Mouse (Mus musculus): Measurements from ENCODE around the gene Hsd17b2. TPM values are rescaled to one million over a fixed set of nuclear protein-coding genes. Genes with fewer than 3 reads are reported as not detected.

The Hsd17b2 gene
- polyA plus RNA-seq, 1 experiment from 2014 or later: 5.0 TPM

GRCm38 (mm10) chr8:117676460-117676859 lies 25.2 kb upstream of the Hsd17b2 start:
- Histone ChIP-seq H3K4me2 (replicated peaks; ENCODE audit: low read depth, low read length) (no peak overlapping the region), H3K4me1 (ENCODE audit: insufficient read depth, low read length) (no peaks in the 10 kb centered on the region), H3K36me3 (ENCODE audit: insufficient read depth, low read length) (no peaks in the 10 kb centered on the region), H3K27me3 (ENCODE audit: insufficient read depth, low read length) (no peaks in the 10 kb centered on the region), H3K9ac (replicated peaks; ENCODE audit: low read length) (no peak overlapping the region), H3K27ac (ENCODE audit: low read length) (no peak overlapping the region), H3K4me3 (ENCODE audit: low read length) (no peak overlapping the region), H3K9me3 (ENCODE audit: low read length) (no peaks in the 10 kb centered on the region)
- ATAC-seq (ENCODE audit: low FRiP score, low TSS enrichment): no peak
- WGBS: 71% methylated on average over 9 of the region's 9 CpGs

DNA sequence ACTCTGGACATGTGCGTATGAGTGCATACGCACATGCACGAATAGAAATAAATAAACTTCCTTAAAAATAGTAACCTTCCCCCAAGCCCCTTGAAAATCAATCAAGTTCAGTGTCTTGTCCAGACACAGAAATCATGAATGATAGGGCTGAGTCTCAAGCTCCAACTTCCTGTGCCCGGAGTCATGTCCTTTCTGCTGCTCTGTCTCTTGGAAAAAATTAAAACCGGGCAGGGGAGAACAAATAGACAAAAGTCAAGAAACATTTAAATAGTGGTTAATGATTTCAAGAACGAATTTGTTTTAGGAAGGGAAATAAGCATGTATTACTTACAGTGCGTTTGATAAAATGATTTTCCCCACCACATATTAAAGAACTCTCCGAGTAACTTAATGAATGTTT lies 24.7 kb upstream of the Hsd17b2 start:
- Histone ChIP-seq H3K4me3 (ENCODE audit: low read length) (no peak overlapping the region), H3K9ac (replicated peaks; ENCODE audit: low read length) (no peak overlapping the region), H3K36me3 (ENCODE audit: insufficient read depth, low read length) (no peaks in the 10 kb centered on the region), H3K27ac (ENCODE audit: low read length) (no peak overlapping the region), H3K27me3 (ENCODE audit: insufficient read depth, low read length) (no peaks in the 10 kb centered on the region), H3K4me2 (replicated peaks; ENCODE audit: low read depth, low read length) (no peak overlapping the region), H3K9me3 (ENCODE audit: low read length) (no peaks in the 10 kb centered on the region), H3K4me1 (ENCODE audit: insufficient read depth, low read length) (no peaks in the 10 kb centered on the region)
- WGBS: 65% methylated on average over 8 of the region's 8 CpGs
- no peak for ATAC-seq (ENCODE audit: low FRiP score, low TSS enrichment)

DNA sequence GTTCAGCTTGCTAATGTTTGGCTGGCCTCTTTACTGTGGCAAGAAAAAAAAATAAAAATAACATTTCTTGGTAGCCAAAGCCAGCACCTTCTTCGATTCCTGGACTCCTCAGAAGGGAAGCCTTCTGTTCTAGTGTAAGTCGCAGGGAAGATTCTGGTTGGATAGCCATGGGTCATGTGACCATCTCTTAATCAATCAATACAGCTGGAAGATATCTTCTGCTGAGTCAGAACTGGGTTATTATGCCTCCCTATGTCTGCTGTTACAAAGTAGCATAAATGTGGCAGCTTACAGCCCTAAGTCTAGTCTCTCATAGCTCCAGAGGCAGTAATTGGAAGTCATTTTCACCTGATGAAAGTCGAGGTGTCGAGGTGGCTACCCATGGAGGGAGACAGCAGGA lies 23.1 kb upstream of the Hsd17b2 start:
- no peaks in the 10 kb centered on the region for H3K4me1 ChIP-seq (ENCODE audit: insufficient read depth, low read length)
- H3K36me3 ChIP-seq (ENCODE audit: insufficient read depth, low read length): no peaks in the 10 kb centered on the region
- H3K4me3 ChIP-seq (ENCODE audit: low read length): no peak overlapping the region
- no peaks in the 10 kb centered on the region for H3K27me3 ChIP-seq (ENCODE audit: insufficient read depth, low read length)
- no peak for ATAC-seq (ENCODE audit: low FRiP score, low TSS enrichment)
- H3K4me2 ChIP-seq (replicated peaks; ENCODE audit: low read depth, low read length): no peak overlapping the region
- no peaks in the 10 kb centered on the region for H3K9me3 ChIP-seq (ENCODE audit: low read length)
- H3K9ac ChIP-seq (replicated peaks; ENCODE audit: low read length): no peak overlapping the region
- no peak overlapping the region for H3K27ac ChIP-seq (ENCODE audit: low read length)
- WGBS: 78% methylated on average over 4 of the region's 4 CpGs

GRCm38 (mm10) chr8:117683925-117684472 lies 17.7 kb upstream of the Hsd17b2 start:
- no peaks in the 10 kb centered on the region for H3K9me3 ChIP-seq (ENCODE audit: low read length)
- no peaks in the 10 kb centered on the region for H3K36me3 ChIP-seq (ENCODE audit: insufficient read depth, low read length)
- no peak for ATAC-seq (ENCODE audit: low FRiP score, low TSS enrichment)
- no peak overlapping the region for H3K9ac ChIP-seq (replicated peaks; ENCODE audit: low read length)
- H3K4me2 ChIP-seq (replicated peaks; ENCODE audit: low read depth, low read length): peak overlapping the region; percentile 29; the same call in 1 of the 2 replicates
- H3K27ac ChIP-seq (ENCODE audit: low read length): no peak overlapping the region
- no peak overlapping the region for H3K4me3 ChIP-seq (ENCODE audit: low read length)
- no peaks in the 10 kb centered on the region for H3K27me3 ChIP-seq (ENCODE audit: insufficient read depth, low read length)
- peaks cover 6% of the 10 kb centered on the region; the same call in 1 of the 2 replicates for H3K4me1 ChIP-seq (ENCODE audit: insufficient read depth, low read length)
- WGBS: 34% methylated on average over 10 of the region's 10 CpGs

GRCm38 (mm10) chr8:117684504-117684903 lies 17.2 kb upstream of the Hsd17b2 start:
- Histone ChIP-seq H3K9ac (replicated peaks; ENCODE audit: low read length) (no peak overlapping the region), H3K36me3 (ENCODE audit: insufficient read depth, low read length) (no peaks in the 10 kb centered on the region), H3K4me1 (ENCODE audit: insufficient read depth, low read length) (peaks cover 6% of the 10 kb centered on the region; the same call in 1 of the 2 replicates), H3K9me3 (ENCODE audit: low read length) (no peaks in the 10 kb centered on the region), H3K4me3 (ENCODE audit: low read length) (no peak overlapping the region), H3K27ac (ENCODE audit: low read length) (no peak overlapping the region), H3K4me2 (replicated peaks; ENCODE audit: low read depth, low read length) (peak overlapping the region; percentile 29; the same call in 1 of the 2 replicates), H3K27me3 (ENCODE audit: insufficient read depth, low read length) (no peaks in the 10 kb centered on the region)
- WGBS: 10% methylated on average over 11 of the region's 11 CpGs
- ATAC-seq (ENCODE audit: low FRiP score, low TSS enrichment): no peak

DNA sequence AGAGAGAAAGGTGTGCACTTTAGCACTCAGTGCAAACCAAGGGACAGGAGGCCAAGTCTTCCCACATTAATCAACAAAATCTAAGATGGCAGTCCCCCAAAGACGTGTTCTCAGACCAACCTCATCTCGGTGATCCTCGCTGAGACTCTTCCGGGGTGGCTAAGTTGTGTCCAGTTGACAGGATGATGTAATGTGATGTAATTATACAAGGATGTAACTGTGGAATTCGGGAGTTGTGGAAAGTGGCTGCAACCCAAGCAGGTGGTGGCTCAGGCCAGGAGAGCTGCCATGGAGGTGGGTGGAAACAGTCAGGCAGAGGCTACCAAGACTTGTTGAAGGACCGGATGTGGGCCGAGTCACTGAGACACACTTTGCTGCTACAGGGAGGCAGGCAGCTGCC lies 13.8 kb upstream of the Hsd17b2 start:
- Histone ChIP-seq H3K27ac (ENCODE audit: low read length) (no peak overlapping the region), H3K4me1 (ENCODE audit: insufficient read depth, low read length) (peaks cover 6% of the 10 kb centered on the region; the same call in 1 of the 2 replicates), H3K9ac (replicated peaks; ENCODE audit: low read length) (no peak overlapping the region), H3K36me3 (ENCODE audit: insufficient read depth, low read length) (no peaks in the 10 kb centered on the region), H3K4me3 (ENCODE audit: low read length) (no peak overlapping the region), H3K4me2 (replicated peaks; ENCODE audit: low read depth, low read length) (no peak overlapping the region), H3K9me3 (ENCODE audit: low read length) (no peaks in the 10 kb centered on the region), H3K27me3 (ENCODE audit: insufficient read depth, low read length) (no peaks in the 10 kb centered on the region)
- ATAC-seq (ENCODE audit: low FRiP score, low TSS enrichment): no peak
- WGBS: 75% methylated on average over 7 of the region's 7 CpGs

DNA sequence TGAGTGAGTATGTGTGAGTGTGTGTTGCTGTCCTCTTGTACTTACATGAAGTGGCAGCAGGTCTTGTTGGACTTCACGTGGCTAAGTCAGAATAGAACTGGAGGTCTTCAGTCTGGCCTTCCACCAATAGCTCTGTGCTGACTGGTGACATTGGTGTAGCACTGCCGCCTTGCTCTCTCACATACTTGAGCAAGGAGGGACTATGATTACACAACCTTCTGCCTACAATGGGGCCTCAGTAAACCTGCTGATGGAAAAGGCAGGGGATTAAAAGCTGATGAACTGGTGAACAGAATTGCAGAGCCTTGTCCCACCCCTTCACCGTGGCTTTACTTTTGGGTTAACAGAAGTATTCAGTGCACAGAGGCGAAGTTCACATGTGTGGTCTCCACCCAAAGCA lies 9.6 kb upstream of the Hsd17b2 start:
- H3K9ac ChIP-seq (replicated peaks; ENCODE audit: low read length): no peak overlapping the region
- no peaks in the 10 kb centered on the region; the same call in 1 of the 2 replicates for H3K9me3 ChIP-seq (ENCODE audit: low read length)
- H3K4me3 ChIP-seq (ENCODE audit: low read length): no peak overlapping the region
- 81% methylated on average over 4 of the region's 4 CpGs for WGBS
- no peaks in the 10 kb centered on the region for H3K4me1 ChIP-seq (ENCODE audit: insufficient read depth, low read length)
- H3K36me3 ChIP-seq (ENCODE audit: insufficient read depth, low read length): no peaks in the 10 kb centered on the region
- H3K27me3 ChIP-seq (ENCODE audit: insufficient read depth, low read length): no peaks in the 10 kb centered on the region
- no peak for ATAC-seq (ENCODE audit: low FRiP score, low TSS enrichment)
- no peak overlapping the region for H3K4me2 ChIP-seq (replicated peaks; ENCODE audit: low read depth, low read length)
- no peak overlapping the region for H3K27ac ChIP-seq (ENCODE audit: low read length)

- no peak overlapping the region for H3K27ac ChIP-seq (ENCODE audit: low read length)
- H3K4me2 ChIP-seq (replicated peaks; ENCODE audit: low read depth, low read length): no peak overlapping the region
- no peaks in the 10 kb centered on the region for H3K4me1 ChIP-seq (ENCODE audit: insufficient read depth, low read length)
- 85% methylated on average over 1 of the region's 1 CpGs for WGBS
- H3K27me3 ChIP-seq (ENCODE audit: insufficient read depth, low read length): no peaks in the 10 kb centered on the region
- ATAC-seq (ENCODE audit: low FRiP score, low TSS enrichment): no peak
- H3K4me3 ChIP-seq (ENCODE audit: low read length): no peak overlapping the region
- no peak overlapping the region for H3K9ac ChIP-seq (replicated peaks; ENCODE audit: low read length)
- no peaks in the 10 kb centered on the region; the same call in 1 of the 2 replicates for H3K9me3 ChIP-seq (ENCODE audit: low read length)
- no peaks in the 10 kb centered on the region for H3K36me3 ChIP-seq (ENCODE audit: insufficient read depth, low read length)
Observed at GRCm38 (mm10) chr8:117695636-117696035, 6.1 kb upstream of the Hsd17b2 start.

GRCm38 (mm10) chr8:117697248-117697647 lies 4.5 kb upstream of the Hsd17b2 start:
- Histone ChIP-seq H3K36me3 (ENCODE audit: insufficient read depth, low read length) (no peaks in the 10 kb centered on the region), H3K9ac (replicated peaks; ENCODE audit: low read length) (no peak overlapping the region), H3K4me3 (ENCODE audit: low read length) (no peak overlapping the region), H3K27me3 (ENCODE audit: insufficient read depth, low read length) (no peaks in the 10 kb centered on the region), H3K27ac (ENCODE audit: low read length) (no peak overlapping the region), H3K9me3 (ENCODE audit: low read length) (no peaks in the 10 kb centered on the region; the same call in 1 of the 2 replicates), H3K4me1 (ENCODE audit: insufficient read depth, low read length) (0 out of 2 replicates have a peak, but pooled peaks cover 4% of the 10 kb centered on the region), H3K4me2 (replicated peaks; ENCODE audit: low read depth, low read length) (no peak overlapping the region)
- 35% methylated on average over 5 of the region's 5 CpGs for WGBS
- no peak for ATAC-seq (ENCODE audit: low FRiP score, low TSS enrichment)

GRCm38 (mm10) chr8:117700699-117701098 lies 1.0 kb upstream of the Hsd17b2 start:
- Histone ChIP-seq H3K9ac (replicated peaks; ENCODE audit: low read length) (no peak overlapping the region), H3K36me3 (ENCODE audit: insufficient read depth, low read length) (no peaks in the 10 kb centered on the region), H3K27ac (ENCODE audit: low read length) (no peak overlapping the region), H3K4me1 (ENCODE audit: insufficient read depth, low read length) (0 out of 2 replicates have a peak, but pooled peaks cover 4% of the 10 kb centered on the region), H3K27me3 (ENCODE audit: insufficient read depth, low read length) (no peaks in the 10 kb centered on the region), H3K4me2 (replicated peaks; ENCODE audit: low read depth, low read length) (no peak overlapping the region), H3K9me3 (ENCODE audit: low read length) (no peaks in the 10 kb centered on the region), H3K4me3 (ENCODE audit: low read length) (no peak overlapping the region)
- no peak for ATAC-seq (ENCODE audit: low FRiP score, low TSS enrichment)
- WGBS: 75% methylated on average over 8 of the region's 8 CpGs
